Mouse (Mus musculus) heart, postnatal 0 days (tissue): ENCODE data around the gene Adat1. TPM values are rescaled to one million over a fixed set of nuclear protein-coding genes. Genes with fewer than 3 reads are reported as not detected.
A peak's percentile ranks its signal among the peaks of the same experiment; 100 is the strongest.

Experiments
- ATAC-seq: fragments of 200-750 bp; cut with Nextera tagmentation; 2 replicates; pipeline ENCODE4 v1.8.0; 2017; ENCODE audit warnings: low read depth, moderate number of reproducible peaks, moderate library complexity; ENCODE audit not compliant: insufficient read depth
- DNase-seq: peaks from one replicate; pipeline ENCODE4 v3.0.0-alpha.2; 2016; ENCODE audit warnings: low spot score
- H3K27ac ChIP-seq: fragments of 300-500 bp; sonication (generic); 2 replicates; pipeline ENCODE4 v1.5.1; 2014; ENCODE audit warnings: low read depth, mild to moderate bottlenecking
- H3K27me3 ChIP-seq: fragments of 300-500 bp; sonication (generic); 2 replicates; pipeline ENCODE4 v1.6.1; 2014; ENCODE audit warnings: low read length, mixed read lengths; ENCODE audit not compliant: control insufficient read depth, insufficient read depth
- H3K36me3 ChIP-seq: fragments of 300-500 bp; sonication (generic); replicated peaks from 2 replicates; pipeline ENCODE4 v1.6.1; 2014; ENCODE audit warnings: low read length, mixed read lengths; ENCODE audit not compliant: control insufficient read depth, insufficient read depth
- H3K4me1 ChIP-seq: fragments of 300-500 bp; sonication (generic); 2 replicates; pipeline ENCODE4 v1.6.1; 2014; ENCODE audit warnings: antibody characterized with exemption; ENCODE audit not compliant: control insufficient read depth, insufficient read depth
- H3K4me2 ChIP-seq: fragments of 300-500 bp; sonication (generic); 2 replicates; pipeline ENCODE4 v1.6.1; 2014; ENCODE audit warnings: low read depth, mild to moderate bottlenecking, low read length, moderate library complexity
- H3K4me3 ChIP-seq: fragments of 300-500 bp; sonication (generic); 2 replicates; pipeline ENCODE4 v1.5.1; 2014; ENCODE audit warnings: low read depth, low read length
- H3K9ac ChIP-seq: fragments of 300-500 bp; sonication (generic); replicated peaks from 2 replicates; pipeline ENCODE4 v1.6.1; 2014; ENCODE audit warnings: low read depth, low read length, mixed read lengths
- H3K9me3 ChIP-seq: fragments of 300-500 bp; sonication (generic); replicated peaks from 2 replicates; pipeline ENCODE4 v1.6.1; 2016; ENCODE audit warnings: low read length; ENCODE audit not compliant: control insufficient read depth
- CTCF ChIP-seq: IDR thresholded peaks from 2 replicates; pipeline ENCODE4 v1.5.1; 2016; ENCODE audit warnings: antibody characterized with exemption, control low read depth, low read depth
- EP300 ChIP-seq: IDR thresholded peaks from 2 replicates; pipeline ENCODE4 v1.6.1; 2016; ENCODE audit warnings: antibody characterized with exemption, low read depth
- WGBS: fragments of 180-500 bp; shearing (Covaris S2); extraction: QIAGEN DNeasy Blood & Tissue Kit; methylation state at CpG from one replicate; pipeline ENCODE4 v1.1.7; 2014; 5-methylcytosine and 5-hydroxymethylcytosine counted together
- polyA plus RNA-seq: library from polyadenylated mRNA; unstranded; fragments of >200 nt; fragmentation: Nextera tagmentation; extraction: Ambion mirVana; gene quantifications from 2 replicates; pipeline ENCODE4 v1.2.1, GENCODE M21; 2015
- total RNA-seq: library from RNA; depleted of rRNA; stranded (reverse); fragments of >200 nt; gene quantifications from 2 replicates; pipeline ENCODE4 v1.2.3, GENCODE M21; 2014; ENCODE audit warnings: low replicate concordance; rRNA removed

Gene Adat1
- total RNA-seq (0.46 and 2.4 TPM in 2 replicates), polyA plus RNA-seq (2.0 and 2.2 TPM in 2 replicates)

DNA sequence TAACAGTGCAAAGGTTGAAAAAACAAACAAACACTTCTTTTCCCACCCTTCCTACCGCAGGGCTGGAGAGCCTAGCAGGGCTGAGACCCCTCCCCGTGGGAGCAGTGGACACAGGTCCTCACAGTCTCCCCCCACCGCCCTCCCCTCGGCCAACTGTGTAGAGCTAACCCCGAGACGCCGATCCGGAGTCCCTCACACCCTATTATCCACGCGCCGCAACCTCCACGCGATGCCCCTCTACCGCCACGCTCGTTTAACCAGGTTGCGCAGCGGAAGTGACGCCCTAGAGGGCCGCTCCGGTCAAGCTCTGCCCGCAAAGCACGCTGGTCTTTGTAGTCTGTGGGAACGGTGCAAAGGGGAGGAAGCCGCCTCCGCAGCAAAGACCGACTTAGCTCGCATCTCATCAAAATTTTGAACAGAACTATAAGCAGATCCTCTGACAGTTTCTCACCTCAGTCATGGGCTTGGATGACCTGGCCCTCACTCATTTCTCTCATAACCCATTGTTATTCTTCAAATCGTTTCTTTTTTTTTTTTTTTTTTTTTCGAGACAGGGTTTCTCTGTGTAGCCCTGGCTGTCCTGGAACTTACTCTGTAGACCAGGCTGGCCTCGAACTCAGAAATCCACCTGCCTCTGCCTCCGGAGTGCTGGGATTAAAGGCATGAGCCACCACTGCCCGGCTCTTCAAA, at the start of gene Adat1:
Gene Adat1, minus strand, starts transcription at position 290 of the 690 bp plus-strand sequence.
- DNase-seq, result peak; percentile 88
- ATAC-seq, result peak; percentile 95
- H3K36me3 ChIP-seq, result peaks cover 58% of the 10 kb centered on the region

DNA sequence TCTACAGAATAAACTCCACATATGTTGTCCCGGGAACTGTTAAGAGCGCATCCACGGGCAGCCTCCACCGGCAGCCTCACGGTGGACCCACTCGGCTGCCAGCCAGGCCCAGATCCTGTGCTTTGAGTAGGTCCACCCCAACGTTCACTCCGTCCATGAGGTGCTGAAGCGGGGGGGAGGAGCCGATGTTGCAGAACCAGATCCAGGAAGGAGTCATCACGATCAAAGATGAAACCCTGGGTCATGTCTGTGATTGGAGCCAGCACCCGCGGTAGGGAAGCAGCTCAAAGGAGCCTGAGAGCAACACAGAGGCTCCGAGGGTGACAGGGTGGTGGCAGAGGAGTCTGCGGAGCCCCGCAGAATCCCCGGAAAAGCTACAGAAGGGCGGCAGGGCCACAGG, 45.4 kb upstream of the Adat1 start:
- no peak for ATAC-seq
- 71% methylated on average over 18 of the region's 18 CpGs for WGBS
- Histone ChIP-seq H3K9me3 (no peaks in the 10 kb centered on the region), H3K27me3 (no peaks in the 10 kb centered on the region), H3K9ac (no peak overlapping the region), H3K27ac (no peak overlapping the region), H3K4me3 (no peak overlapping the region), H3K36me3 (no peaks in the 10 kb centered on the region), H3K4me1 (no peaks in the 10 kb centered on the region), H3K4me2 (no peak overlapping the region)
- no peak for DNase-seq
- TF ChIP-seq EP300 (no peak), CTCF (no peak)

More for the DNA sequence above, at the start of gene Adat1:
- WGBS, result 3% methylated on average over 32 of the region's 33 CpGs
- TF ChIP-seq CTCF, result peak; percentile 23; the same call in 1 of the 2 replicates
- no peak for TF ChIP-seq EP300
- H3K4me3 ChIP-seq, result peak within 1 kb of the TSS; percentile 80
- H3K27me3 ChIP-seq, result no peaks in the 10 kb centered on the region
- no peaks in the 10 kb centered on the region for H3K9me3 ChIP-seq
- H3K27ac ChIP-seq, result no peak within 1 kb of the TSS
- H3K9ac ChIP-seq, result peak within 1 kb of the TSS; percentile 66
- H3K4me2 ChIP-seq, result peak within 1 kb of the TSS; percentile 94
- no peaks in the 10 kb centered on the region for H3K4me1 ChIP-seq

DNA sequence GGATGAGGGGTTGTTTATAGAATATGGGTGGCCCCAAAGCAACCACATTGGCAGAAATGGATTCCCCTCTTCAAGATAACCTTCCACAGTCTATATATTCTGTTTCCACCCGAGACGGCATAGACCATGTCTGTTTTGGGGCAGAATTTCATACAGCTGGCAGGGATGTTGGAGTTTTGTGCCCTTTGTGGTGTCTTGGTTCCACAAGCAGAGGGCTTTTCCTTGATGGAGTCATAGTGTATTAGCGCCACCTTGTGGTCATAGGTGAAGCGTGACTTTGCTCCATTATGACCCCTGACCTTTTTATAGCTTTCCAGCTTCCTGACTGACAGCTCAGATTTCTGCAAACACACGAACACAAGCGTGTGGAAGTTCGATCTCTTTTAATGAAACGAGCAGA, 42.5 kb upstream of the Adat1 start:
- Histone ChIP-seq H3K27ac (no peak overlapping the region), H3K4me2 (no peak overlapping the region), H3K9ac (no peak overlapping the region), H3K27me3 (no peaks in the 10 kb centered on the region), H3K9me3 (no peaks in the 10 kb centered on the region), H3K36me3 (no peaks in the 10 kb centered on the region), H3K4me3 (no peak overlapping the region), H3K4me1 (no peaks in the 10 kb centered on the region)
- no peak for ATAC-seq
- no peak for TF ChIP-seq EP300
- TF ChIP-seq CTCF, result peak; percentile 82
- whole genome bisulfite sequencing, result 8% methylated on average over 8 of the region's 8 CpGs
- DNase-seq, result peak; percentile 80

DNA sequence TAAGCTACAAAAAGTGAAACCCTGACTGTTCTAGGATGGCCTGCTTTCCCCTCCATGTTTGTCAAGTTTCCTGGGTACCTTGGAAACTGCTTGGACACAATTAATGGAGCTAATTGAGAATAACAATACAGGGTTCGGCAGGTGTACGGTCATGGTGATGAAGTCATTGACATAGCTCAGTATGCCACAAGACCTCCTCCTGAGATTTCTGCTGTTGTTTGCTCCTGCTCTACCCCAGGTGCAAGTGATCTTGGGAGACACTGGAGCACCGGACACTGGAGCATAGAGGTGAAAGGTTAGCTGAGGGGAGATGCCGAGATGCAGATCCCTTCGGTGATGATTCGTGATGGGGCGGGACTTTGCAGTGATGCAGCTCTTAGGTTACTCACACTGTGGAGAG, 41.0 kb upstream of the Adat1 start:
- Histone ChIP-seq H3K4me1 (no peaks in the 10 kb centered on the region), H3K4me3 (no peak overlapping the region), H3K9me3 (no peaks in the 10 kb centered on the region), H3K27ac (no peak overlapping the region), H3K27me3 (no peaks in the 10 kb centered on the region), H3K36me3 (no peaks in the 10 kb centered on the region), H3K4me2 (no peak overlapping the region), H3K9ac (no peak overlapping the region)
- 56% methylated on average over 7 of the region's 7 CpGs for WGBS
- TF ChIP-seq CTCF (no peak), EP300 (no peak)
- DNase-seq (no peak), ATAC-seq (no peak)

DNA sequence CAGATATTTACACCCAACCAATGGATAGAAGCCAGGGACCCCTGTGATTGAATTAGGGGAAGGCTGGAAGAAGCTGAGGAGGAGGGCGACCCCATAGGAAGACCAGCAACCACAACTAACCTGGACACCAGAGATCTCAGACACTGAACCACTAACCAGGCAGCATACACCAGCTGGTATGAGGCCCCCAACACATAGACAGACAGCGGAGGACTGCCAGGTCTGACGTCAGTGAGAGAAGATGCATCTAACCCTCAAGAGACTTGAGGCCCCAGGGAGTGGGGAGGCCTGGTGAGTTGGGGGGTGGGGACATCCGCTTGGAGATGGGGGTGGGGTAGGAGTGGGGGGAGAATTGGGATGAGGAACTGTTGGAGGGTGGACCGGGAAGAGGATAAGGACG, 38.6 kb upstream of the Adat1 start:
- Histone ChIP-seq H3K27me3 (no peaks in the 10 kb centered on the region), H3K9me3 (no peaks in the 10 kb centered on the region), H3K4me1 (no peaks in the 10 kb centered on the region), H3K27ac (no peak overlapping the region), H3K4me3 (no peak overlapping the region), H3K36me3 (no peaks in the 10 kb centered on the region), H3K4me2 (no peak overlapping the region), H3K9ac (no peak overlapping the region)
- no peak for TF ChIP-seq EP300
- no peak for DNase-seq
- 53% methylated on average over 6 of the region's 6 CpGs for WGBS
- no peak for ATAC-seq

DNA sequence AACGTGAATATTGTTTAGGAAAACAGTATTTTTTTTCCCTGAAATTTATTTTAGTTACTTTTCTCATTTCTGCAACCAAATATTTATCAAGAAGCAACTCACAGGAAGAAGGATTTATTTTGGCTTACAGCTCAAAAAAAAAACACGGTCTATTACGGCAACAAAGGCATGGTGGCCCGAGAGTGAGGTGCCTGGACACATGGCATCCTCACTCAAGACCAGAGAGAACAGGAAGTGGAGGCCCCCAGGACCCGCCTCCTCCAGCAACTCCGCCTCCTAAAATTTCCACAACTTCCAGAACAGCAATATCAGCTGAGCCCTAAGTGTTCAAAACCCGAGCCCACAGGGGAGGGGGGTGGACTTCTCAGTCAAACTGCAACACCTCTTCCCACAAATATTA, 37.4 kb upstream of the Adat1 start:
- TF ChIP-seq CTCF, result no peak
- TF ChIP-seq EP300, result no peak
- 71% methylated on average over 7 of the region's 7 CpGs for WGBS
- Histone ChIP-seq H3K4me1 (no peaks in the 10 kb centered on the region), H3K27ac (no peak overlapping the region), H3K4me2 (no peak overlapping the region), H3K4me3 (no peak overlapping the region), H3K9ac (no peak overlapping the region), H3K9me3 (no peaks in the 10 kb centered on the region), H3K36me3 (no peaks in the 10 kb centered on the region), H3K27me3 (no peaks in the 10 kb centered on the region)
- DNase-seq (no peak), ATAC-seq (no peak)
